Mouse (Mus musculus) A20 (cell line): ENCODE data around the gene Mllt1.

ENCODE experiments used
- DNase-seq: peaks from one replicate; pipeline ENCODE4 v3.0.0-alpha.2; 2011; ENCODE audit warnings: low read depth, low spot score

Gene Mllt1

DNA sequence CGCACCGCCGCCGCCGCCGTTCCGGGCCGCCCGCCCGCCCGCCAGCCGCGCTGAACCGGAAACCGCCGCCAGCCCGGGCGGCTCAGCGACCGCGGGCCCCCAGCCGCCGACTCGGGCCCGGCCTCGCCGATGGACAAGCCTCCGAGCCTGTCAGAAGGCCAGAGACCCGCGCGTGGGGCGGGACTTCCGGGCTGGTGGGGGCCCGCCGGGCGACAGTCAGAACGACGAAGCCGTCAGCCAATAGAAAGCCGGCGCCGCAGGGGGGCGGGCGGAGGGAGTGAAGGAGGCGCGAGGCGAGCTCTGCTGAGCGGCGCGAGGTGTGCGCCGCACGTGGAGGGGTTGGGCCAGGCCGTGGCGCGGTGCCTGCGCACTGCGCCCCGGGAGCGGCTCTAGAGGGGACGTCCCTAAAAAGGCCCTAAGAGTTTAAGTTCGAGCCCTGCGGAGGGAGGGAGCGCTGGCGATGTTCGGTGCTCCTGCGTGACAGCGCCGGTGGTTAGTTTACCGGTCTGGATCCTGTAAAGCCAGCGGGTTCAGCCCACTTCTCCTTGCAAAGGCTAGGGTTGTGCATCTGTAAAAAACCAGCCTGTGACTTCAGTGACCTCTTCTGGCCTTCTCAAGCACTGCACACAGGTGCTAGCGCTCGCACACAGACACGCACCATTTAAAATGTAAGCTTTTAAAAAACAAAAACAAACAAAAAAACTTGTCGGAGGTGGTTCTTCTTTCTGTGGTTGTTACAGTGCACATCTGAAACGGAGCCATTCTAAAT is at the start of gene Mllt1:
TSS of gene Mllt1 (minus strand) at position 53 of the 769 bp plus-strand sequence.
- DNase-seq, result peak; percentile 99

DNA sequence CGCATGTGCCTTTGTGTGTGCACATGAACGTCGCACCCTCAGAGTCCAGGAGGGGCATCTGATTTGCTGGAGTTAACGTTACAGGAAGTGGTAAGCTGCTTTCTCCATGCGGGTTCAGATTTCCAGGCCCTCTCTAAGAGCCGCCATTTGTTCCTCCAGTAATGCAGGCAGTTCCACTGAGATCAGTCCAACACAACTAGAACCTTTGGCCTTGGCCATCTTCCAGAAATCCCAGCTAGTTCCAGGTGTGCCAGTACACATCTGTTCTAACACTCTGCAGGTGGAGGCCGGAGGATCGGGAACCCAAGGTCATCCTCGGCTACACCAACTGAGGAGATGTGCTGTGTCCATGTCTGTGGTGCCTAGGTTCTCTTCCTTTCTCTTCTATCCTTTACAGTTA is 49.7 kb upstream of the Mllt1 start:
- DNase-seq, result no peak

DNA sequence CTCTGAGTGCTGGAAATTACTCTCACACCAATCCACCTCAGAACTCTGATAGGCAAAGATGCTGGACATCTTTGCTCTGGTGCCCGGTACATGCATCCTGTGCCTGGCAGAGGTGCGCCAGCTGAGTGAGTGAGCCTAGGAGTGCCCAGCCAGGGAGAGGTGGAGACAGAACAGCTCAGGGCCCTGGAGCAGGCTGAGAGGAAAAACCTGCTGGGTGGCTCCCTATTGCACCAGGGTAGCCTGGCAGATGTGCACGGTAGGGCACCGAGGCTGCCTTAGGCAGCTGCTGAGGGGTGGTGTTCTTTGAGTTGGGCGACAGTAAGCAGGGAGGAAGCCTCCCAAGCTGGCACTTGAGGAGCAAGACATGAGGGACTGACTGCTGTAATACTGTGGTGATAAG is 46.8 kb upstream of the Mllt1 start, which contains the start of gene Acer1:
TSS of gene Acer1 (minus strand) at position 114 of the 400 bp plus-strand sequence.
- DNase-seq, result no peak

DNA sequence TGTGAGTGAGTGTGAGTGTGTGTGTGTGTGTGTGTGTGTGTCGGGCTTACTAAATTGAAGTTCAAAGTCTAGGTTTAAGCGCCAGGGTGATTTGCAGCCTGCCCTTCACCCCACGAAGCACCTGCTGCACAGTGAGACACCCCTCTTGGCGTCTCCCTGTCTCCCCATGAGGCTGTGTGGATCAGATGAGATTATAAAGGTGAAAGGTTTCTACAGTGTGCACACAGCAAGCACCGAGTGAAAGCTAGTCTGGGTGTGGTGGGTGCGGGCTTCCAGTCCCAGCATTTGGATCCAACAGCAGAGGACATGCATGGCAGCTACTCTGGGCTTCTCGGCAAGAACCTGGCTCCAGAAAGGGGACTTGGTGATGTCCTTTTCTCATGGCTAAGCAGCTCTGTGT is 45.8 kb upstream of the Mllt1 start:
- no peak for DNase-seq

DNA sequence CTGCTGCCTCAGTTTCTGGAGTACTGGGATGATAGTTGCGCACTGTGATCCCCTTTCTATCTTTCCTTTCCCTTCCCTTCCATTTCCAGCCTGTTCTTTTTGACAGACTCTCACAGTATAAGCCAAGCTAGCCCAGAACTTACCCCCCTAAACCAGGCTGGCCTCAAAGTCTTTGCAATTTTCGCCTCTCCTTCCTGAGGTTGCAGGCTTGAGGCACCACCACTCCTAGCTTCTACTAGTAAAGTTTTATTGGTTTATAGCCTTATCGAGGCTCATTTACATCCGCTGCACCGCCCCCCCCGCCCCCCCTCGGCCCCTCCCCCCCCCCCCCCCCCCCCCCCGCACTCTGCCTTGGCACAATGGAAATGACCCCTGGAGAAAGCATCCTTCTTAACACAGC is 44.3 kb upstream of the Mllt1 start:
- DNase-seq, result no peak

DNA sequence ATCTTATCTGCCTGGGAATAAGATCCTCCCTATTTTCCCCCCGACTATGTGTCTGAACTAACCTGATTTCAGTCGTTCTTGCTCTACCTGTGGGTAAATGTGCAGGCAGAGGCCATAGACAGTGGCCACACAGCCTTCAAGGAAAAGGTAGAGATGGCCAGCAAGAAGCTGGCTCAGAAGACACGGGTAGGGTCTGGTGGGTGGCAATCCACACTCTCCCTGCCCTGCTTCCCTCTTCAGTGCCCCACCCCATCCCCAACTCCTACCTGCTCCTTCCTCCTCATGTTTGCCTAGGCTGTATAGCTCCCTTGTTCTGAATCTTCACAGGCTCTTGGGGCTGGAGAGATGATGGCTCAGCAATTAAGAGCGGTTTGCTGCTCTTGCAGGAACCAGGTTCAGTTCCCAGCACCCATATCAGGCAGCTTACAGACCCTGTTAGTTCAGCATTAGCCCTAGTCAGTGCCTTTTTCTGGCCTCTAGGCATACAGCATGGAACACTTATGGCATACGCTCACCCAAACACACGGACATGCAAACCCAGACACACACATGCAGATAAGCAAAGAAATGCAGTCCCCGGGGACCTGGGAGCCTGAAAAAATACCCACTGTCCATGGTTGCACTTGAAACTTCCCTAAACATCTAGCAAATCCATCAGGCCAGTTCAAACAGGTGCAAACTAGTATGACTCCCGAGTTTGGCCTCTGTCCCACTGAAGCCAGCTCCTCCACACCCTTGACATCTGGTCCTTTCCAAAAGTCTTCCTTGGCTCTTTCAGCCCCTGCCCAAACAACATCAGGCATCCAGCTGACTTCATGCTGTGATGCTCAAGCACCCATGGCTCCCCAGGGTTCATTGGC is 41.5 kb upstream of the Mllt1 start:
- DNase-seq, result no peak

DNA sequence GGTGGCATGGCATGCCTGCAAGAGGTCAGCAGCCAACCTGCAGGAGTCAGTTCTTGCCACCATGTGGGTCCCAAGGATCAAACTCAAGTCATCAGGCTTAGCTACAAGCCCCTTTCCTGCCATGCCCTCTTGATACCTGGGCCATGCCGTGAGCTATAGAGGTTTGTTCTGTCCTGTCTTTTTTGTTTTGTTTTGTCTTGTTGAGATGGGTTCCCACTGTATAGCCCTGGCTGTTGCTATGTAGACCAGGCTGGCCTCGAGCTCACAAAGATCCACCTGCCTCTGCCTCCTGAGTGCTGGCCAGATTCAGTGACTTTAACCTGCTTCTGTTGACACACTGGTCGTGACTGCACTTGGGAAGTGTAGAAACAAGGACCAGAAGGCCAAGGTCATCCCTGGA is 40.2 kb upstream of the Mllt1 start:
- no peak for DNase-seq

DNA sequence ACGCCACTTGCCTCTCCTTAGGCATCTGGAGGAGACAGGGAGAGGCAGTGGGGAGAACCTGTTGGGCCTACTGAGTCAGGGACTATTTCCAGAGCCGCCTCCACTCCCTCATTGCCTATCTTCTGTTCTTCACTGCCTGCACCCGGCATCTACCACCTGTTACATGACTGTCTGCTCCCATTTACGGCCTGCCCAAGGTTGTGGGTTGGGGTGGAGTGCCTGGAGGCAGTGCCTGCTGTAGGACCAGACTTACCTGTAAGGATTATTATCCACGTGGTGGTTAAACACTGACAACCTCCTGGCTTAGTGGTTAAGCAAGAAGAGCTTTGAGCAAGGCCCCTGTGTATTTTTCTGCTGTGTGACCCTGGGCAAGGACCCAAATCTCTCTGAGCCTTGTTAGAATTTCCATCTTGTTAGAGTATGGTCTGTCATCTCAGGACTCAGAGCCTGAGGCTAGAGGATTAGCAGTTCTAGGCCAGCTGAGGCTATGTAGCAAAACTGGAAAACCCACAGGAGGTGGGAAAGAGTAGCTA is 39.6 kb upstream of the Mllt1 start:
- no peak for DNase-seq

DNA sequence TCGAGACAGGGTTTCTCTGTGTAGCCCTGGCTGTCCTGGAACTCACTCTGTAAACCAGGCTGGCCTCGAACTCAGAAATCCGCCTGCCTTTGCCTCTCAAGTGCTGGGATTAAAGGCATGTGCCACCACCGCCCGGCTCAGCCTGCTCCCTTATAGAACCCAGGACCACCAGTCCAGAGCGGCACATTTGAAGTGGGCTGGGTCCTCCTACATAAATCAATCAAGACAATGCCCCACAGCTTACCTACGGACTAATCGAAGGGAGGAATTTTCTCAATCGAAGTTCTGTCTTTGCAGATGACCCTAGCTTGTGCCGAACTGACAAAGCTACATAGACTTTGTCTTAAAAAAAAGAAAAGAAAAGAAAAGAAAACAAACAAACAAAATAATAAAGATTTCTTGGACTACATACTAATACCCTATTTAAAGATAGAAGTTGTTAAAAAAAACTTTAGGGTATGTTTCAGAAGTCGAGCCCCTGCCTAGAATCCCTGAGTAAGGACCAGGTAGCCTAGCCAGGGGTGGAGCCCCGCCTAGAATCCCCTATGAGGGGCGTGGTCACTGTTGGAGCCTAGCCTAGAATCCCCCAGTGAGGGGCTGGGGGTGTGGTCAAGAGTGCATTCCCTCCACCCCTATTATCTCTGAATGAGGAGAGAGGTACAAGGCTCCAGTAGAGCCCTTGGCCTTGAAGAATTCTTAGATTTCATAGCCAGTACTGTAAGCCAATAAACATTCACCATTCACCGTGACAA is 38.9 kb upstream of the Mllt1 start:
- no peak for DNase-seq

DNA sequence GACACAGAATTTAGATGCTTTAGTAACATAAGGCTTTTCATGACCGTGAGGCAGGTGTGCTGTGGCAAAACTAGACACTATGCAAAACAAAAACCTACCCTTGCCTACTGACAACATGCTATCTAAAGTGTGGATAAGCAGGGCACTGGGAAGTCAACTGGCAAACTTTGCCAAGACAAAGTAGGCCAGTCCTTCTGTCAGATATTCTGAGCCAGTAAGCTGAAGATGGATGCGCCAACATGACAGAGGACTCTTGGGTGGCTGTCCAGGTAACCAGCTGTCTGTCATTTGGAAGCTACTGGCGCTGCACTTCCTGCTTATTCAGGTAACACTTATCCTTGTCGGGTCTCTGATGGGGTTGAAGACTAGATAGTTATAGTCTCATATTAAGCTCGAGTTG is 34.9 kb upstream of the Mllt1 start:
- no peak for DNase-seq

DNA sequence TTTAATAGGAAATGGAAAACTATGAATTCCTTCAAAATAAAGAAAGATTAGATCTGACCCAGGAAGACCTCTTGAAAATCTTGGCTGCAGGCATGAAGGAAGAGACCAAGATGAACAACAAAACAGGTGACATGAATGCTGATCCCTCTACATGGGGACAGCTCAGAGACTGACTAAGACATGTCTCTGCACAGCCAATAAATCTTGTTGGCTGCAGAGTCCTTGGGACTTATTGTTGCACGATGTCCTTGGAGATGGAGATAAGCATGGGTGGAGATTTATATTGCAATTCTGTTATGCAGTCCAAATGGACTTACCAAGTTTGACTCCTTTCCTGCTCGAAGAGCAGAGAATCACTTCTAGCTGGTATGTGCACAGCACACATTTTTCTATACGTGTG is 34.1 kb upstream of the Mllt1 start:
- DNase-seq, result no peak

DNA sequence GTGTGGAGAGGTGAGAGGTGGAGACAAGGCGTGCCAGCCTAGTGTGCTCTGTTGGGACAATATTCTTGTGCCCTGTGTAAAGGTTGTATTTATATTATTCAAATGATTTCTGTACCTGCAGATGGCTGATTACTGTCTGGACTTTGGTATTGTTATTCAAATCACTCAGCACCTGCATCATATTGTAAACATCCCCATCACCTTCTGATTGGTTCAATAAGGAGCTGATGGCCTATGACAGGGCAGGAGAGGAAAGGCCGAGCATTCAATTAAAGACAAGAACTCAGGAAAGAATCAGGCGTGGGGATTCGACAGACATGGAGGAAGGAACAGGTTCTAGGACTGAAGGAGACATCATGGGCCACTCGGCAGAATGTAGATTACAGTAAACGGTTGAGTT is 28.4 kb upstream of the Mllt1 start:
- no peak for DNase-seq

DNA sequence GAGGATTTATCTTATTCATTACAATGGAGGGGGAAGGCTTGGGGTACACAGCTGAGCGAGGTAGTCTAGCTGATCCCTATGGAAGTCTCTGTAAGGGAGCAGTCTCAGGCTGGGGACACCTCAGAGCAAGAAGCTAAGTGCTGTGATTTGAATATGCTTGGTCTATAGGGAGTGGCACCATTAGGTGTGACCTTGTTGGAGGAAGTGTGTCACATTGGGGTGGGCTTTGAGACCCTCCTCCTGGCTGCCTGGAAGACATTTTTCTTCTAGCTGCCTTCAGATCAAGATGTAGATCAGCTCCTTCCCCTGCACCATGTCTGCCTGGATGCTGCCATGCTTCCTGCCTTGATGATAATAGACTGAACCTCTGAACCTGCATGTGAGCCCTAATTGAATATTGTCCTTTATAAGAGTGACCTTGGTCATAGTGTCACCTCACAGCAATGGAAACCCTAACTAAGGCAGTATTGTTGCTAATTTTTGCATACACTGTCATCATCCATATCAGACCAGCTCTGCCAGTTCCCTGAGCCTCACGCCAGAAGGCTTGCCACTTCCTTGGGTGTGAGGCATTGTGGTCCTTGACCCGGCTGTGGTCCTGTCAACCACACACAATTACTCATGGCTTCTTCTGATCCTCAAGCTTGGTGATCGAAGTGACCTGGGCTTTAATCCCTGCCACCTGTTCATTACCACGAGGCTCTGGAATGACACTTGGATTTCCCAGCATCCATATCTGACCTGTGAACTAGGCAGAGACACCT is 27.6 kb upstream of the Mllt1 start:
- no peak for DNase-seq

DNA sequence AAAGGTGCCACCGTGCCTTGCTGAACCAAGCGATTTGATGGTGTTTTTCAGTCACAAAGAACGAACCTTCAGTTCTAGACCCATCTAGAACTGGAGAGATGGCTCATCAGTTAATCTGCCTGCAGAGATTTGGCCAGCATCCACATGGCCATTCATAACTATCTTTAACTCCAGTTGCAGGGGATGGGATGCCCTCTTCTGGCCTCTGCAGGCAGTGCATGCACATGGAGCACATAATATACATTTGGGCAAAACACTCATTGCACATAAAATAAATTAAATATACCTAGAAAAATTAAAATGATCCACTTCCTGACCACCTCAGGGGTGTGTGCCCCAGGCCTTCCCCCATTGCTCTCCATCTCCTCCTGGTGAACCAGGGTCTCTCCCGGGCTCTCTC is 26.7 kb upstream of the Mllt1 start:
- DNase-seq, result peak; percentile 7

DNA sequence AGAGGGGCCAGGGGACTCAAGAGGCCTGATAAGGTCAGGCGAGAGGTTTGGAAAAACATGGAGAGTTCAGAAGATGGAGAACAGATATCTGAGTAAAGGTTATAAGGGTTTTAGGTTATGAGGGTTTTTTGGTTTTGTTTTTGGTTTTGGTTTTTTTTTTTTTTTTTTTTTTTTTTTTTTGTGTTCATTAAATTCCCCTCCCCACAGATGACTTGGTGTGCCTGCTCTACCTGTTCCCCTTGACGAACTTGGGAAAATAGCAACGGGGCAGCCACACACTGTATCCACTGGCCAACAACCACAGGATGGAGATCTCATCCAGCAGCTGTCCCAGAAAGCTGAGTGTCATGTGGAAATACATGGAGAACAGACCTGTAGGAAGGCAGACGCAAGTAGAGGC is 23.5 kb upstream of the Mllt1 start:
- DNase-seq, result no peak

DNA sequence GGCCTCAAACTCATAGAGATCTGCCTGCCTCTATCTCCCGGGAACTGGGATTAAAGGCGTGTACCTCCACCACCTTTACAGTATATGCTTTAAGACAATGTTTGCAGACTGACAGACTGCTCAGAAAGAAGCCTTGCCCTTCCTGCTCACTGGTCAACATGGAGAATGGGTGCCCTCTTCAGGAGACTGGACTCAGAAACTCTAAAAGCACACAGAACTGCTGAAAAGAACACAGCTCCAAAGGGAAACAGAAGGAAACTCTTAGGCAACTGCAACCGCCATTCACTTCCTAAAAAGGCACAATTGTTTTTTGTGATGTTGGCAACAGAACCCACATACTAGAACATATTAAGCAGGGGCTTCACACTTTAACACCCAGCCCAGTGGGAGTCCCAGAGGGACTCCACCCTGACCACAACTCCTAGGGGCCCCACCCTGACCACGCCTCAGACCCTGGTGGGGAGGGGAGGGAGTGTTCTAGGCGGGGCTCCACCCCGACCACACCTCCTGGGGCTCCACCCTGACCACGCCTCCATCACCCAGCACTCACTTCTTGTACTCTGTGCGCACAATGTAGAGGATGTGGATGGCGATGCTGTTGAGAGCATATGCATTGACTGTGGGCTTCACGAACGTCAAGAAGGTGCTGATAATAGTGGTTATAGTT is 22.7 kb upstream of the Mllt1 start:
- peak; percentile 76 for DNase-seq

DNA sequence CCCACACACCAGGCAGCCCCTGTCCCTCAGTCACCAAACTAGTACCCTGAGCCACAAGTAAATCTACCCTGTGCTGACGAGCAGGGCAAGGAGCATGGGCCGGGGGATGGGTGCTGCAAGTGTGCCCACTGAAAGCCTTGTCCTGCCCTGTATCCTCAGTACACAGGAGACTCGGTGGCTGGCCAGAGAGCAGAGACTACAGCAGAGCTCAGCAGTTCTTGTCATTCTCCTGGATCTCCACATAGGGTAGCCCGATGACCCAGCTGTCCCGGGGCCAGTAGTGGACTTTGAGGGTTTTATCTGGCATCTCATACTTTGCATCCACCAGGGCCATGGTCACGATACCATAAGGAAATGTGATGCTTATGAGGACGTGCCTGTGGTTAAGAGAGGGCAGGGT is 19.7 kb upstream of the Mllt1 start:
- no peak for DNase-seq

DNA sequence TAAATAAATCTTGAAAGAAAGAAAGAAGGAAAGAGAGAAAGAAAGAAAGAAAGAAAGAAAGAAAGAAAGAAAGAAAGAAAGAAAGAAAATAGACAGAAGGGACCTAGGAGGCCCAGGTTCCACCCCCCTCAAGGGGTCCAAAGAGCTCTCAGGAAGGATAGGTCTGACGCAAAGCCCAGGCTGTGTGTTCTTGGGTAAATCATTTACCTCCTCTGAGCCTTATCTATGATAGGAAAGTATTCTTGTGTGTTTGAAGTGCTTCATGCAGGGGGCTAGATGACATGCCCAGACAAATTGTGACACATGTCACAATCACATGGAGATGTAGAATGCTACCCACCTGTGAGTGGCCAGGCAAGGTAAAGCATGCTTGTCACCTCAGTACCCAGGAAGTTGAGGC is 17.4 kb upstream of the Mllt1 start:
- DNase-seq, result no peak

DNA sequence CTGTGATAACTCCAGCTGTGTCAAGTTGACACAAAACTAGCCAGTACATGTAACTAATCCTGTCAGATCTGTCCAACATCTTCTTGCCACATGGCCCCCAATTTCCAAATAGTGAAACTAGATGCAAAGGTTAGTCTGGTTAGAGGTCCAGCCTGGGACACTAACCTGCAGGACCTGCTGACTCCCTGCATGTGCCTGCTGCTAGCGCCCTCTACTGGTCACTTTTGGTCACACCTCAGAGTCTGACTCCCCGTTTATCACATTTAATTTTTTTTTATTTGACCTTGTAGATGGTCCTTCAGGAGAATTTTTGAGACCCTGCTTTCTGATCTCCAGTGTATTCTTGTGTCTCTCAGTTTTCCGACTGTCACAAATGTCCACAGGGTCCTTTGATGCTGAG is 15.7 kb upstream of the Mllt1 start:
- peak; percentile 75 for DNase-seq

DNA sequence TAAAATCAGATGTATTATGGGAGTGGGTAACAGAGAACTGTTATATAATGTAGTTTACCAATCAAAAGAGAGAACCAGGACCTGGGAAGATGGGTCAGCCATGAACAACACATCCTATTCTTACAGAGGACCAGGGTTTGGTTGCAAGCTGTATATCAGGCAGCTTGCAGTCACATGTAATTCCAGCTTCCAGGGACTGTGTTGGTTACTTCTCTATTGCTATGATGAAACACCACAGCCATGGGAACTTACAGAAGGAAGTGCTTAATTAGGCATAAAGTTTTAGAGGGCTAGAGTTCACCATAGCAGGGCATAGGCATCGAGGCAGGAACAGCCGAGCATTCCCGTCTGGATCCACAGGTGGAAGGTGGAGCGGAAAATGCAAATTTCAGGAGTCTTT is 3.5 kb upstream of the Mllt1 start:
- no peak for DNase-seq

DNA sequence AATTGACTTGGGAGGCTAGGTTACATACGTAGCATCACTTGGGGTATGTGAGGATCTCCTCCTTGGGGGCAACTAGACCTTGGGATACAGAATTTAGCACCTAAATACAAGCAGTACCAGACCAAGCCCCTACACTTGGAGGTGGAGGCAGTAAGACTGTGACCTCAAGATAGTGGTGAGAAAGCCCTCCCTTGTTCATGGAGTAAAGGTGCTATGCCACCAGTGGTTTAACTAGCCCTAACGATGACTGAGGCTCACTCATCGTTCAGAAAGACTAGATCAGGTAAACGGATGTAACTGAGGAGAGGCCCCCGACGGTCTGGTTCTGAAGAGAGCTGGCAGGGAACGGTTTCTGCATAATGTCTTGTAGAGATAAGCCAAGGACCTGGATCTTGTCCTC is 1.5 kb upstream of the Mllt1 start:
- DNase-seq, result no peak
